Mouse (Mus musculus) kidney, adult 2 months (tissue): ENCODE measurements around the gene Arpc3.

ENCODE experiments used
- CTCF ChIP-seq: fragments of 200-500 bp; conservative IDR thresholded peaks from 2 replicates; pipeline ENCODE4 v1.5.1; 2011; ENCODE audit warnings: low read depth, mild to moderate bottlenecking, control low read depth, low read length, moderate library complexity, mixed read lengths; ENCODE audit not compliant: insufficient read depth, insufficient read length
- POLR2A ChIP-seq: fragments of 200-500 bp; IDR thresholded peaks from one replicate; pipeline ENCODE4 v1.6.1; 2011; ENCODE audit warnings: low read depth, low read length, control low read depth

DNA sequence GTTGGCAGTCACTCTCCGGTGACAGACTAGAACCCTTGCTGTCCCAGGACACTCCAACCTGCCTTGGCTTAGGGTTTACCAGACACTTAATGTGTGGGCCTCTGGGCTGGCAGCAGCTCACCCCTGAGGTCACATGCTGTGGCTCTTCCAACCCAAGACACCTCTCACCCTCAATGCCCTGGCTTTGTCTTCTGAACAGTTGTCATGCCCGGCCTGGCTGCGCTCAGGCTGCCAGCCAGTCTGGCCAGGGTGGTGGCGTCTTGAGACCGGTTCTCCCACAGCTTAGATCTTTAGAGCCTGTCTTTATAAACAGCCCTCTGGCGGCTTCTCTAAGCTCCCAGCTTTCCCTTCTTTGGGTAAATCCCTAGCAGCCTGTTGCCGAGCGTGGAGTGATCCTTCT, 56.2 kb downstream of the Arpc3 start:
- TF ChIP-seq CTCF (no peak), POLR2A (no peak)
